Comparison of ENCODE assay signal across 10 mouse cellular contexts in genomic region chr8:104540238-104540637, GRCm38 (mm10). TPM values are rescaled to one million over a fixed set of nuclear protein-coding genes. Genes with fewer than 3 reads are reported as not detected.
DNase-seq lines count a peak whose midpoint lies in the region; ATAC-seq lines count a peak whose summit lies in the region.
"Had no signal": no experiment of that assay in that cellular context is flagged by ENCODE, and none has a peak within 500 bp of the region (broad histone marks: within the 10 kb centered on the region; RNA-seq: fewer than 3 reads in every experiment).

No protein-coding gene starts in this region.

- no peaks in the 10 kb centered on the region for H3K9me3 ChIP-seq in kidney, embryonic 16.5 days (ENCODE audit: low read length)
- H3K9me3 ChIP-seq in forebrain, embryonic 12.5 days = no peaks in the 10 kb centered on the region
- no peaks in the 10 kb centered on the region for H3K9me3 ChIP-seq in limb, embryonic 13.5 days
- no peaks in the 10 kb centered on the region for H3K9me3 ChIP-seq in neural tube, embryonic 15.5 days (replicated peaks)

- no peak for DNase-seq in kidney, postnatal 36 days
- DNase-seq in thymus, postnatal 36 days = no peak
- no peak for DNase-seq in spleen, adult 12 weeks (ENCODE audit: low spot score)
- DNase-seq: gastrocnemius, postnatal 14 days had no signal

- H3K4me1 ChIP-seq in kidney, embryonic 16.5 days (ENCODE audit: insufficient read depth, low read length) = peaks cover 13% of the 10 kb centered on the region
- H3K4me1 ChIP-seq in forebrain, embryonic 12.5 days = peaks cover 19% of the 10 kb centered on the region
- peaks cover 18% of the 10 kb centered on the region for H3K4me1 ChIP-seq in limb, embryonic 13.5 days
- H3K4me1 ChIP-seq in neural tube, embryonic 15.5 days = peaks cover 23% of the 10 kb centered on the region

- no peak overlapping the region for H3K27ac ChIP-seq in kidney, embryonic 16.5 days (ENCODE audit: low read length)
- H3K27ac ChIP-seq in forebrain, embryonic 12.5 days = no peak overlapping the region
- no peak overlapping the region for H3K27ac ChIP-seq in limb, embryonic 13.5 days
- no peak overlapping the region for H3K27ac ChIP-seq in neural tube, embryonic 15.5 days (replicated peaks)
- H3K27ac ChIP-seq: macrophage had no signal

- no peaks in the 10 kb centered on the region for H3K36me3 ChIP-seq in kidney, embryonic 16.5 days (ENCODE audit: insufficient read depth, low read length)
- no peaks in the 10 kb centered on the region for H3K36me3 ChIP-seq in forebrain, embryonic 12.5 days (replicated peaks)
- H3K36me3 ChIP-seq in limb, embryonic 13.5 days = no peaks in the 10 kb centered on the region
- H3K36me3 ChIP-seq in neural tube, embryonic 15.5 days = no peaks in the 10 kb centered on the region

- no peak for ATAC-seq in kidney, embryonic 16.5 days (ENCODE audit: low FRiP score, low TSS enrichment)
- ATAC-seq in forebrain, embryonic 12.5 days (ENCODE audit: low FRiP score) = no peak; the same call in 1 of the 2 replicates
- no peak for ATAC-seq in limb, embryonic 13.5 days (ENCODE audit: low FRiP score, low read depth)
- no peak for ATAC-seq in neural tube, embryonic 15.5 days (ENCODE audit: low FRiP score)
- no peak for ATAC-seq in megakaryocyte-erythroid progenitor cell, adult 5-6 weeks (replicated peaks; ENCODE audit: low FRiP score, low TSS enrichment, poor library complexity, severe bottlenecking)

- H3K27me3 ChIP-seq in kidney, embryonic 16.5 days (ENCODE audit: insufficient read depth, low read length) = peaks cover 56% of the 10 kb centered on the region
- peaks cover 76% of the 10 kb centered on the region for H3K27me3 ChIP-seq in forebrain, embryonic 12.5 days
- peaks cover 62% of the 10 kb centered on the region for H3K27me3 ChIP-seq in limb, embryonic 13.5 days
- H3K27me3 ChIP-seq in neural tube, embryonic 15.5 days (replicated peaks) = peaks cover 63% of the 10 kb centered on the region

- H3K4me2 ChIP-seq in kidney, embryonic 16.5 days (replicated peaks; ENCODE audit: low read depth, low read length) = peak overlapping the region; percentile 99
- H3K4me2 ChIP-seq in forebrain, embryonic 12.5 days = peak overlapping the region; percentile 95
- peak overlapping the region; percentile 88 for H3K4me2 ChIP-seq in limb, embryonic 13.5 days (replicated peaks)
- H3K4me2 ChIP-seq in neural tube, embryonic 15.5 days = peak overlapping the region; percentile 99

- peak overlapping the region; percentile 55 for H3K4me3 ChIP-seq in kidney, embryonic 16.5 days (ENCODE audit: low read length)
- H3K4me3 ChIP-seq in forebrain, embryonic 12.5 days (replicated peaks) = peak overlapping the region; percentile 53
- H3K4me3 ChIP-seq in limb, embryonic 13.5 days = peak overlapping the region; percentile 49
- peak overlapping the region; percentile 48 for H3K4me3 ChIP-seq in neural tube, embryonic 15.5 days (replicated peaks)

- 40% methylated on average over 7 of the region's 7 CpGs for WGBS in kidney, embryonic 16.5 days
- 30% methylated on average over 7 of the region's 7 CpGs for WGBS in forebrain, embryonic 12.5 days
- 37% methylated on average over 7 of the region's 7 CpGs for WGBS in limb, embryonic 13.5 days
- WGBS in neural tube, embryonic 15.5 days = 37% methylated on average over 7 of the region's 7 CpGs

- H3K9ac ChIP-seq in kidney, embryonic 16.5 days (replicated peaks; ENCODE audit: low read length) = no peak overlapping the region; the same call in 1 of the 2 replicates
- no peak overlapping the region for H3K9ac ChIP-seq in forebrain, embryonic 12.5 days
- peak overlapping the region; percentile 57; the same call in 1 of the 2 replicates for H3K9ac ChIP-seq in limb, embryonic 13.5 days
- H3K9ac ChIP-seq in neural tube, embryonic 15.5 days (replicated peaks) = no peak overlapping the region; the same call in 1 of the 2 replicates

RNA-seq across cellular contexts. Expression of gene Car7, which starts 5.7 kb away (rescaled TPM):
- polyA plus RNA-seq in kidney, embryonic 16.5 days (2015; fragmentation: Nextera tagmentation; extraction: Ambion mirVana) = 2.4 and 3.3 TPM in 2 replicates
- polyA plus RNA-seq in forebrain, embryonic 12.5 days (2016; fragmentation: Nextera tagmentation; extraction: Ambion mirVana) = 1.5 and 1.6 TPM in 2 replicates
- 0.83 and 0.93 TPM in 2 replicates for polyA plus RNA-seq in limb, embryonic 13.5 days (2015; fragmentation: Nextera tagmentation; extraction: Ambion mirVana)
- polyA plus RNA-seq in neural tube, embryonic 15.5 days (2015; fragmentation: Nextera tagmentation; extraction: Ambion mirVana) = 3.0 and 3.3 TPM in 2 replicates
- 1.8 TPM in 1 of 2 replicates, not detected in the other for total RNA-seq in megakaryocyte-erythroid progenitor cell, adult 5-6 weeks (2014; fragmentation: Nextera tagmentation)
- total RNA-seq in megakaryocyte-erythroid progenitor cell, adult 5-6 weeks (2017) = 3.6 TPM in 1 of 2 replicates, not detected in the other

RNA-seq across cellular contexts. Expression of gene Nae1, which starts 5.8 kb away (rescaled TPM):
- 98.6 and 99.2 TPM in 2 replicates for polyA plus RNA-seq in kidney, embryonic 16.5 days (2015; fragmentation: Nextera tagmentation; extraction: Ambion mirVana)
- 124 and 128 TPM in 2 replicates for polyA plus RNA-seq in forebrain, embryonic 12.5 days (2016; fragmentation: Nextera tagmentation; extraction: Ambion mirVana)
- 116 and 122 TPM in 2 replicates for polyA plus RNA-seq in limb, embryonic 13.5 days (2015; fragmentation: Nextera tagmentation; extraction: Ambion mirVana)
- 97.2 and 99.2 TPM in 2 replicates for polyA plus RNA-seq in neural tube, embryonic 15.5 days (2015; fragmentation: Nextera tagmentation; extraction: Ambion mirVana)
- 83.2 and 84.8 TPM in 2 replicates for total RNA-seq in megakaryocyte-erythroid progenitor cell, adult 5-6 weeks (2014; fragmentation: Nextera tagmentation)
- total RNA-seq in megakaryocyte-erythroid progenitor cell, adult 5-6 weeks (2017) = 172 and 193 TPM in 2 replicates

RNA-seq across cellular contexts. Expression of gene Terb1, which starts 30.5 kb away (rescaled TPM):
- 0.36 and 0.44 TPM in 2 replicates for polyA plus RNA-seq in kidney, embryonic 16.5 days (2015; fragmentation: Nextera tagmentation; extraction: Ambion mirVana)
- 0.18 and 0.32 TPM in 2 replicates for polyA plus RNA-seq in forebrain, embryonic 12.5 days (2016; fragmentation: Nextera tagmentation; extraction: Ambion mirVana)
- 0.29 and 0.45 TPM in 2 replicates for polyA plus RNA-seq in limb, embryonic 13.5 days (2015; fragmentation: Nextera tagmentation; extraction: Ambion mirVana)
- 0.59 and 0.97 TPM in 2 replicates for polyA plus RNA-seq in neural tube, embryonic 15.5 days (2015; fragmentation: Nextera tagmentation; extraction: Ambion mirVana)
- not detected in 2 replicates for total RNA-seq in megakaryocyte-erythroid progenitor cell, adult 5-6 weeks (2014; fragmentation: Nextera tagmentation)
- not detected in 2 replicates for total RNA-seq in megakaryocyte-erythroid progenitor cell, adult 5-6 weeks (2017)
- polyA plus RNA-seq: macrophage had no signal

RNA-seq across cellular contexts. Expression of gene Pdp2, which starts 51.0 kb away (rescaled TPM):
- polyA plus RNA-seq in kidney, embryonic 16.5 days (2015; fragmentation: Nextera tagmentation; extraction: Ambion mirVana) = 19.2 and 20.3 TPM in 2 replicates
- polyA plus RNA-seq in forebrain, embryonic 12.5 days (2016; fragmentation: Nextera tagmentation; extraction: Ambion mirVana) = 14.2 and 14.9 TPM in 2 replicates
- 13.8 and 14.0 TPM in 2 replicates for polyA plus RNA-seq in limb, embryonic 13.5 days (2015; fragmentation: Nextera tagmentation; extraction: Ambion mirVana)
- polyA plus RNA-seq in neural tube, embryonic 15.5 days (2015; fragmentation: Nextera tagmentation; extraction: Ambion mirVana) = 18.4 and 19.7 TPM in 2 replicates
- total RNA-seq in megakaryocyte-erythroid progenitor cell, adult 5-6 weeks (2014; fragmentation: Nextera tagmentation) = 8.6 and 9.5 TPM in 2 replicates
- 10.2 and 10.4 TPM in 2 replicates for total RNA-seq in megakaryocyte-erythroid progenitor cell, adult 5-6 weeks (2017)
